ENCODE assay signal across 8 mouse cellular contexts in the genomic region with DNA sequence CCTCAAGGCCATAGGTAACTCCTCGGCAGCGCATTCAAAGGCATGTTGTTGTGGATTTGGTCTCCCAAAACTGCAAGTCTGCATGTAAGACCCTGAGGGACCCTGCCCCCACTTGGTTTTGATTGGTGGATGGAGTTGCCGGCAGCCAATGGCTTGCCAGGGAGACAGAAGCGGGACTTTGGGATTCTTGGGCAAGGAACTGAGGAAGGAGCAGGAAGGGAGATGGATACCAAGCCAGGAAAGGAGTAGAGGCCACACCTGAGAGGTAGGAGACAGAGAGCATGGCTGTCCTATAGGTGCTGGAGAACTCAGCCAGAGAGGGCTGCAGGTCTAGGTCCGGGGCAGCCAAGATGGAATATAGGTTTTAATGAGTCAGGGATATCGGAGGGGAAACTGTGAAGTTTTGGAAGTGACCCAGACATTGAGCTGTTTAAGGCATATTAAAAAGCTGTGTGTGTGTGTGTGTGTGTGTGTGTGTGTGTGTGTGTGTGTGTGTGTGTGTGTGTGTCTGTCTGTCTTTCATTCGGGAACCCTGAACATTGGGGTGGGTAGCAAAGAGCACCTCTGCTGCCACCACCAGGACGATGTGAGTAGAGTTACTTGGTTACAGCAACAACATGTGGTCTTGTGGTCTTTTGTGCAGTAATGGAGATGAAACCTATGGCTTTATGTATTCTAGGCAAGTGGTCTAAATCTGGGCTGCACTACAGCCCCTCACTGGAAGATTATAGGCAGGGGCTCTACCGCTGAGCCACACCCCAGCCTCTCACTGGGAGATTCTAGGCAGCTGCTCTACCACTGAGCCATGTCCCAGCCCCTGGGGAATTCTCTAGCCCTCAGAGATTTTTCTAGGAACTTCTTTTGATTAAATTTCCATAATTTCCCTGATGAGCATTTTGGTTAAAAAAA. TPM values are rescaled to one million over a fixed set of nuclear protein-coding genes. Genes with fewer than 3 reads are reported as not detected.
A peak's percentile ranks its signal among the peaks of the same experiment; 100 is the strongest.
DNase-seq lines count a peak whose midpoint lies in the region; ATAC-seq lines count a peak whose summit lies in the region.

No protein-coding gene starts in this region.

- 0 out of 2 replicates have a peak overlapping the region, but pooled peaks have one; percentile 5 for H3K4me3 ChIP-seq in heart, embryonic 16.5 days (ENCODE audit: low read length)
- no peak overlapping the region for H3K4me3 ChIP-seq in neural tube, embryonic 14.5 days (ENCODE audit: low read depth, low read length)

- no peaks in the 10 kb centered on the region for H3K27me3 ChIP-seq in heart, embryonic 16.5 days (ENCODE audit: control insufficient read depth, insufficient read depth, low read length)
- H3K27me3 ChIP-seq in neural tube, embryonic 14.5 days (ENCODE audit: control insufficient read depth, insufficient read depth, low read length): no peaks in the 10 kb centered on the region

- no peaks in the 10 kb centered on the region for H3K9me3 ChIP-seq in heart, embryonic 16.5 days (replicated peaks; ENCODE audit: control insufficient read depth, low read length)
- H3K9me3 ChIP-seq in neural tube, embryonic 14.5 days (ENCODE audit: control insufficient read depth, low read length): no peaks in the 10 kb centered on the region

- H3K4me1 ChIP-seq in heart, embryonic 16.5 days (ENCODE audit: control insufficient read depth, insufficient read depth, low read length): no peaks in the 10 kb centered on the region
- no peaks in the 10 kb centered on the region for H3K4me1 ChIP-seq in neural tube, embryonic 14.5 days (ENCODE audit: control insufficient read depth, insufficient read depth, low read length)

- no peaks in the 10 kb centered on the region for H3K36me3 ChIP-seq in heart, embryonic 16.5 days (ENCODE audit: control insufficient read depth, insufficient read depth)
- H3K36me3 ChIP-seq in neural tube, embryonic 14.5 days (ENCODE audit: control insufficient read depth, insufficient read depth, low read length): no peaks in the 10 kb centered on the region

- no peak for ATAC-seq in heart, embryonic 16.5 days (replicated peaks; ENCODE audit: extremely low read depth, insufficient read depth, low FRiP score)
- ATAC-seq in neural tube, embryonic 14.5 days (ENCODE audit: low read depth): no peak

- WGBS in heart, embryonic 16.5 days: 20% methylated on average over 9 of the region's 9 CpGs
- WGBS in neural tube, embryonic 14.5 days: 14% methylated on average over 9 of the region's 9 CpGs

- no peak overlapping the region for H3K27ac ChIP-seq in heart, embryonic 16.5 days (ENCODE audit: low read length)
- no peak overlapping the region for H3K27ac ChIP-seq in neural tube, embryonic 14.5 days (ENCODE audit: low read depth, low read length)

- DNase-seq in adrenal gland, postnatal 10 days: peak; percentile 25
- DNase-seq in adrenal gland, adult 18-20 months (ENCODE audit: low spot score in 2 of 2): no peak
- DNase-seq in ZHBTc4 (ENCODE audit: low read depth, low spot score): peak; percentile 69
- DNase-seq in kidney, postnatal 4 days: peak; percentile 32 to 53
- DNase-seq in ovary, postnatal 10 days (ENCODE audit: low spot score): no peak
- no peak for DNase-seq in cerebellum, postnatal 36 days

- peak overlapping the region; percentile 53 for H3K4me2 ChIP-seq in heart, embryonic 16.5 days (ENCODE audit: low read depth, low read length)
- peak overlapping the region; percentile 24; the same call in 1 of the 2 replicates for H3K4me2 ChIP-seq in neural tube, embryonic 14.5 days (ENCODE audit: low read depth, low read length)

- H3K9ac ChIP-seq in heart, embryonic 16.5 days (ENCODE audit: low read length): no peak overlapping the region; the same call in 1 of the 2 replicates
- no peak overlapping the region for H3K9ac ChIP-seq in neural tube, embryonic 14.5 days (replicated peaks; ENCODE audit: low read depth, low read length)

RNA-seq across cellular contexts. Expression of a gene that starts 37.2 kb away (rescaled TPM):
- total RNA-seq in adrenal gland, postnatal 10 days (2021): 10 to 100 TPM in 1 of 2 experiments, 1 to 10 TPM in 1; 1.4 to 12.6 TPM
- 10 to 100 TPM in 1 of 2 experiments, 1 to 10 TPM in 1; 8.3 to 26.8 TPM for total RNA-seq in adrenal gland, adult 18-20 months (2021)
- polyA plus RNA-seq in heart, embryonic 16.5 days (2015; fragmentation: Nextera tagmentation; extraction: Ambion mirVana): 0.12 TPM in 1 of 2 replicates, not detected in the other
- polyA plus RNA-seq in neural tube, embryonic 14.5 days (2014; fragmentation: Nextera tagmentation; extraction: Ambion mirVana): not detected in 2 replicates

RNA-seq across cellular contexts. Expression of a gene that starts 43.5 kb away (rescaled TPM):
- 1 to 10 TPM; 3.2 to 3.9 TPM for total RNA-seq in adrenal gland, postnatal 10 days (2021)
- 1 to 10 TPM; 3.4 to 4.3 TPM for total RNA-seq in adrenal gland, adult 18-20 months (2021)
- polyA plus RNA-seq in heart, embryonic 16.5 days (2015; fragmentation: Nextera tagmentation; extraction: Ambion mirVana): 5.4 and 5.8 TPM in 2 replicates
- polyA plus RNA-seq in neural tube, embryonic 14.5 days (2014; fragmentation: Nextera tagmentation; extraction: Ambion mirVana): 1.7 and 2.3 TPM in 2 replicates

Comparison
In these comparisons a context has a peak if more than half of its experiments do, and no peak if none do; other contexts are left out.
1. DNase-seq: peak in adrenal gland, postnatal 10 days (single experiment), ZHBTc4 (single experiment) and kidney, postnatal 4 days (2 of 2); none in adrenal gland, adult 18-20 months (0 of 2), ovary, postnatal 10 days (single experiment) and cerebellum, postnatal 36 days (0 of 2).